Mouse (Mus musculus): ENCODE data around the gene Pnma5.

- TF ChIP-seq CTCF (IDR thresholded peaks at IDR 0.05; ENCODE audit: control insufficient read depth, insufficient read depth, low read length) (no peak), POLR2A (IDR thresholded peaks at IDR 0.05; ENCODE audit: borderline replicate concordance, control insufficient read depth, low read depth, low read length) (no peak)
Observed at GRCm38 (mm10) chrX:72995542-72995941, 41.4 kb downstream of the Pnma5 start.
